17 mouse cellular contexts compared by ENCODE assay signal in genomic region chr8:120366840-120367239, GRCm38 (mm10).
DNase-seq lines count a peak whose midpoint lies in the region; ATAC-seq and TF ChIP-seq lines count a peak whose summit lies in the region.
"Had no signal": no experiment of that assay in that cellular context is flagged by ENCODE, and none has a peak within 500 bp of the region (broad histone marks: within the 10 kb centered on the region; RNA-seq: fewer than 3 reads in every experiment).

No protein-coding gene starts in this region.

- H3K9me3 ChIP-seq in liver, embryonic 16.5 days (replicated peaks; ENCODE audit: control insufficient read depth, low read length): no peaks in the 10 kb centered on the region
- H3K9me3 ChIP-seq: heart, embryonic 15.5 days; limb, embryonic 12.5 days; midbrain, embryonic 12.5 days had no signal

- DNase-seq in kidney, adult 18-20 months: peak; percentile 66
- no peak for DNase-seq in kidney, postnatal 4 days
- peak; percentile 37 for DNase-seq in lung, postnatal 14 days
- DNase-seq in lung, adult 2 months: no peak
- DNase-seq in kidney, postnatal 25 days: peak; percentile 60 to 70
- no peak for DNase-seq in right cerebral cortex, postnatal 4 days
- DNase-seq in adipocyte (ENCODE audit: low spot score): no peak
- DNase-seq: cerebellum, postnatal 25 days; forebrain, postnatal 0 days; heart, adult 11 months; layer of hippocampus, adult 9-11 months; right cerebral cortex, postnatal 25 days; thymus, postnatal 4 days had no signal

- no peak for ATAC-seq in liver, embryonic 16.5 days (ENCODE audit: low read depth)
- ATAC-seq: forebrain, postnatal 0 days had no signal

- WGBS in lung, adult 2 months: 78% methylated on average over 6 of the region's 6 CpGs
- 75% methylated on average over 6 of the region's 6 CpGs for WGBS in liver, embryonic 16.5 days (ENCODE audit: insufficient replicate concordance)

- H3K27me3 ChIP-seq in liver, embryonic 16.5 days (ENCODE audit: control insufficient read depth, insufficient read depth, low read depth, low read length): no peaks in the 10 kb centered on the region
- H3K27me3 ChIP-seq: limb, embryonic 12.5 days had no signal

- TF ChIP-seq CTCF in lung, adult 2 months (IDR thresholded peaks at IDR 0.05; ENCODE audit: insufficient read depth, low read length): no peak

- no peaks in the 10 kb centered on the region for H3K36me3 ChIP-seq in liver, embryonic 16.5 days (ENCODE audit: control insufficient read depth, insufficient read depth)
- H3K36me3 ChIP-seq: heart, embryonic 15.5 days; limb, embryonic 12.5 days; midbrain, embryonic 12.5 days had no signal

- H3K4me2 ChIP-seq in liver, embryonic 16.5 days (ENCODE audit: low read depth, low read length): no peak overlapping the region
- H3K4me2 ChIP-seq: heart, embryonic 15.5 days; limb, embryonic 12.5 days; midbrain, embryonic 12.5 days had no signal

- H3K4me1 ChIP-seq in lung, adult 2 months (ENCODE audit: control insufficient read depth, insufficient read depth, low read length): peaks cover 27% of the 10 kb centered on the region
- peaks cover 75% of the 10 kb centered on the region for H3K4me1 ChIP-seq in liver, embryonic 16.5 days (ENCODE audit: control insufficient read depth, low read depth, low read length)

- H3K27ac ChIP-seq in liver, embryonic 16.5 days (ENCODE audit: low read length): peak overlapping the region; percentile 46
- H3K27ac ChIP-seq: heart, embryonic 15.5 days; limb, embryonic 12.5 days; midbrain, embryonic 12.5 days had no signal

- no peak for TF ChIP-seq POLR2A in lung, adult 2 months (IDR thresholded peaks at IDR 0.05; ENCODE audit: borderline replicate concordance, extremely low read depth, low read depth, low read length)

- no peak overlapping the region for H3K4me3 ChIP-seq in lung, adult 2 months (replicated peaks; ENCODE audit: extremely low read depth, low read depth, low read length)
- H3K4me3 ChIP-seq in liver, embryonic 16.5 days (ENCODE audit: low read depth, low read length): no peak overlapping the region
- H3K4me3 ChIP-seq: heart, embryonic 15.5 days; limb, embryonic 12.5 days; midbrain, embryonic 12.5 days had no signal

- H3K9ac ChIP-seq in liver, embryonic 16.5 days (ENCODE audit: low read depth, low read length): peak overlapping the region; percentile 17; the same call in 1 of the 2 replicates
- H3K9ac ChIP-seq: forebrain, postnatal 0 days; heart, embryonic 15.5 days; limb, embryonic 12.5 days; midbrain, embryonic 12.5 days had no signal

Comparison
In these comparisons a context has a peak if more than half of its experiments do, and no peak if none do; other contexts are left out.
1. DNase-seq: peak in kidney, adult 18-20 months (single experiment), lung, postnatal 14 days (single experiment) and kidney, postnatal 25 days (2 of 2); none in kidney, postnatal 4 days (0 of 2), lung, adult 2 months (single experiment), right cerebral cortex, postnatal 4 days (single experiment) and adipocyte (single experiment).